Mouse (Mus musculus): ENCODE data around the gene Crat. TPM values are rescaled to one million over a fixed set of nuclear protein-coding genes. Genes with fewer than 3 reads are reported as not detected.
A peak's percentile ranks its signal among the peaks of the same experiment; 100 is the strongest.
"Not testable (repeated sequence)": the region's sequence is repeated elsewhere in the genome, so short reads cannot be mapped to it uniquely, and the experiment has no call there.

Crat gene
- polyA plus RNA-seq, 1 experiment from 2014 or later: 37.4 TPM

- Histone ChIP-seq H3K27me3 (replicated peaks; ENCODE audit: insufficient read depth, low read length) (no peaks in the 10 kb centered on the region), H3K4me2 (replicated peaks; ENCODE audit: low read depth, low read length) (no peak overlapping the region), H3K9me3 (ENCODE audit: low read length) (no peaks in the 10 kb centered on the region), H3K27ac (ENCODE audit: low read length) (no peak overlapping the region), H3K4me1 (ENCODE audit: insufficient read depth, low read depth, low read length) (peaks cover 14% of the 10 kb centered on the region; the same call in 1 of the 2 replicates), H3K9ac (replicated peaks; ENCODE audit: low read depth) (no peak overlapping the region), H3K4me3 (ENCODE audit: low read depth, low read length) (no peak overlapping the region), H3K36me3 (ENCODE audit: insufficient read depth, low read length) (no peaks in the 10 kb centered on the region)
- TF ChIP-seq EP300 (IDR thresholded peaks at IDR 0.05) (no peak), CTCF (IDR thresholded peaks at IDR 0.05) (no peak)
- DNase-seq (ENCODE audit: low spot score): no peak
- 52% methylated on average over 5 of the region's 5 CpGs for WGBS
- no peak for ATAC-seq
These were observed 2.1 kb upstream of the Crat start for GRCm38 (mm10) chr2:30417595-30418165.

DNA sequence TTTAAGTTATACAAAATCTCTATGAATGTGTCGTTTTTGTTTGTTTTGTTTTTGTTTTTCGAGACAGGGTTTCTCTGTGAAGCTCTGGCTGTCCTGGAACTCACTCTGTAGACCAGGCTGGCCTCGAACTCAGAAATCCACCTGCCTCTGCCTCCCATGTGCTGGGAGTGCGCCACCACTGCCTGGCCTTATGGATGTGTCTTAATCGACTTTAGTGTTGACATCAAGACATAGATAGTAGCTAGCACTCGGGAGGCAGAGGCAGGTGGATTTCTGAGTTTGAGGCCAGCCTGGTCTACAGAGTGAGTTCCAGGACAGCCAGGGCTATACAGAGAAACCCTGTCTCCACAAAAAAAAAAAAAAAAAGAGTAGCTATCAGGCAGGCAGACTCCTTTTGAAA is 1.5 kb upstream of the Crat start:
- H3K27ac ChIP-seq (ENCODE audit: low read length); H3K36me3 ChIP-seq (ENCODE audit: insufficient read depth, low read length); DNase-seq (ENCODE audit: low spot score); H3K27me3 ChIP-seq (replicated peaks; ENCODE audit: insufficient read depth, low read length); H3K9ac ChIP-seq (replicated peaks; ENCODE audit: low read depth); ATAC-seq; H3K4me3 ChIP-seq (ENCODE audit: low read depth, low read length); H3K4me2 ChIP-seq (replicated peaks; ENCODE audit: low read depth, low read length); H3K9me3 ChIP-seq (ENCODE audit: low read length): not testable (repeated sequence)
- H3K4me1 ChIP-seq (ENCODE audit: insufficient read depth, low read depth, low read length): peaks cover 14% of the 10 kb centered on the region; the same call in 1 of the 2 replicates
- 66% methylated on average over 6 of the region's 6 CpGs for WGBS

DNA sequence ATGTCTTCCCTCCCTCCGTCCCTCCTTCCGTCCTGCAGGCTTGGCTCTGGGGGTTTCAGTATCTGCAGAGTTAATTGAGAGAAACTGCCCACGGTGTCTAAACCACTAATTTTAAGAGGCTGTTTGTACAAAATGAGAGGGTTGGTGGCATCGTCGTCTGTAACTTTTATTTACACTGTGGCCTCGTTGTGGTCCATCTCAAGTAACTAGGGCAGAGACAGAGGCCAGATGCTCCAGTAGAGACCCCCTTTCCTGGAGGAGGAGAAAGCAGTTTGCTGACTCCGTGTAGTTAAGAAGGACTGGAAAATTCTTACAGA is 994 bp upstream of the Crat start:
- Histone ChIP-seq H3K4me2 (replicated peaks; ENCODE audit: low read depth, low read length) (peak overlapping the region; percentile 86), H3K4me1 (ENCODE audit: insufficient read depth, low read depth, low read length) (peaks cover 14% of the 10 kb centered on the region; the same call in 1 of the 2 replicates), H3K9me3 (ENCODE audit: low read length) (no peaks in the 10 kb centered on the region), H3K27me3 (replicated peaks; ENCODE audit: insufficient read depth, low read length) (no peaks in the 10 kb centered on the region), H3K9ac (replicated peaks; ENCODE audit: low read depth) (peak overlapping the region; percentile 77), H3K36me3 (ENCODE audit: insufficient read depth, low read length) (no peaks in the 10 kb centered on the region), H3K4me3 (ENCODE audit: low read depth, low read length) (peak overlapping the region; percentile 67), H3K27ac (ENCODE audit: low read length) (peak overlapping the region; percentile 72)
- under 1% methylated on average over 7 of the region's 7 CpGs for WGBS
- TF ChIP-seq CTCF (IDR thresholded peaks at IDR 0.05) (no peak), EP300 (IDR thresholded peaks at IDR 0.05) (no peak)
- no peak for ATAC-seq
- DNase-seq (ENCODE audit: low spot score): no peak

GRCm38 (mm10) chr2:30415936-30416648 is 479 bp upstream of the Crat start, which contains the start of gene Ptpa:
Gene Ptpa (plus strand): TSS chr2:30416039.
- peaks cover 14% of the 10 kb centered on the region; the same call in 1 of the 2 replicates for H3K4me1 ChIP-seq (ENCODE audit: insufficient read depth, low read depth, low read length)
- no peaks in the 10 kb centered on the region for H3K9me3 ChIP-seq (ENCODE audit: low read length)
- DNase-seq (ENCODE audit: low spot score) (peak; percentile 95), ATAC-seq (peak; percentile 92)
- peak within 1 kb of the TSS; percentile 77 for H3K9ac ChIP-seq (replicated peaks; ENCODE audit: low read depth)
- 0% methylated on average over 60 of the region's 67 CpGs for WGBS
- H3K27me3 ChIP-seq (replicated peaks; ENCODE audit: insufficient read depth, low read length): no peaks in the 10 kb centered on the region
- peak within 1 kb of the TSS; percentile 72 for H3K27ac ChIP-seq (ENCODE audit: low read length)
- peak within 1 kb of the TSS; percentile 67 for H3K4me3 ChIP-seq (ENCODE audit: low read depth, low read length)
- H3K4me2 ChIP-seq (replicated peaks; ENCODE audit: low read depth, low read length): peak within 1 kb of the TSS; percentile 86
- TF ChIP-seq EP300 (IDR thresholded peaks at IDR 0.05) (no peak), CTCF (IDR thresholded peaks at IDR 0.05) (no peak)
- H3K36me3 ChIP-seq (ENCODE audit: insufficient read depth, low read length): peaks cover 2% of the 10 kb centered on the region; the same call in 1 of the 2 replicates

DNA sequence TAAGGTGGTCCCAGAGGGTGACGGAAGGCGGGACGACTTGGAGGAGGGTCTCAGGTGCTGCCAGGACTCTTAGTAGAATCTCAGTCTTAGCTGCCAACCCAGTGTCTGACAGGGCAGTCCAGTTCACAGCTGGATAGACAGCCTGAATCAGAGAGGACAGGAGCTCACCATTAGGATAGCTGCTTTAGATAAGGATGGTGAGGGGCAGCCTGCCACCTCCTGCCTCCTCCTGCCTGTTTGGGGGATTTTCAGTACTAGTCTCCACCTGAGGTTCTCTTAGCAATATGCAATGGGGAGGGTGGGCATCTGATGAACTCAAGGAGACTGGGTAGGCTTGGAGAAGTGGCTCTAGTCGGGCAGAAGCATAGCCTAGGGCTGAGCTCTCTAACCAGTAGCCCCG is 932 bp downstream of the Crat start:
- no peak for TF ChIP-seq CTCF (IDR thresholded peaks at IDR 0.05)
- no peak for TF ChIP-seq EP300 (IDR thresholded peaks at IDR 0.05)
- H3K4me3 ChIP-seq (ENCODE audit: low read depth, low read length): peak overlapping the region; percentile 67
- ATAC-seq (no peak), DNase-seq (ENCODE audit: low spot score) (no peak)
- H3K9ac ChIP-seq (replicated peaks; ENCODE audit: low read depth): peak overlapping the region; percentile 77
- H3K27ac ChIP-seq (ENCODE audit: low read length): peak overlapping the region; percentile 72; the same call in 1 of the 2 replicates
- 51% methylated on average over 5 of the region's 5 CpGs for WGBS
- H3K27me3 ChIP-seq (replicated peaks; ENCODE audit: insufficient read depth, low read length): no peaks in the 10 kb centered on the region
- H3K36me3 ChIP-seq (ENCODE audit: insufficient read depth, low read length): peaks cover 8% of the 10 kb centered on the region; the same call in 1 of the 2 replicates
- H3K4me2 ChIP-seq (replicated peaks; ENCODE audit: low read depth, low read length): peak overlapping the region; percentile 86
- H3K9me3 ChIP-seq (ENCODE audit: low read length): no peaks in the 10 kb centered on the region
- peaks cover 14% of the 10 kb centered on the region; the same call in 1 of the 2 replicates for H3K4me1 ChIP-seq (ENCODE audit: insufficient read depth, low read depth, low read length)

DNA sequence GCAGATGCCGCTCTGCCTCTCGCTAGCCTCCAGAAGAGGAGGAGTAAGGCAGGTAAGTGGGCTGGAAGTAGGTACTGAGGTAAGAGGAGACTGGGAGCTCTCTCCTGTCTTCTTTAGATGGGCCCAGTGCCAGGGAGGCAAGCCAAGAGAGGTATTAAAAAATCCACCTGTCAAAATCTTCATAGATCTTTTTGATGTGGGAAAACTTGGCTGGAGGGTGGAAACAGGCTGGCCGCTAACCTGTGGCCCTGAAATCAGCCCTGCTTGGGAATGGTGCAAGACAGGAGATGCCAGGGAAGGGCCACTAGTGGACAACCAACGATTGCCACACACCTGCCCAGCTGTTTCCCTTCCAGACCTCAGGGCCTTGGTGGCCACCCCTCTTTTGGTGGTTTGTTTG is 1.5 kb downstream of the Crat start:
- Histone ChIP-seq H3K4me1 (ENCODE audit: insufficient read depth, low read depth, low read length) (peaks cover 14% of the 10 kb centered on the region; the same call in 1 of the 2 replicates), H3K36me3 (ENCODE audit: insufficient read depth, low read length) (peaks cover 8% of the 10 kb centered on the region; the same call in 1 of the 2 replicates), H3K4me3 (ENCODE audit: low read depth, low read length) (peak overlapping the region; percentile 67; the same call in 1 of the 2 replicates), H3K4me2 (replicated peaks; ENCODE audit: low read depth, low read length) (peak overlapping the region; percentile 86), H3K9ac (replicated peaks; ENCODE audit: low read depth) (no peak overlapping the region), H3K27me3 (replicated peaks; ENCODE audit: insufficient read depth, low read length) (no peaks in the 10 kb centered on the region), H3K9me3 (ENCODE audit: low read length) (no peaks in the 10 kb centered on the region), H3K27ac (ENCODE audit: low read length) (no peak overlapping the region)
- ATAC-seq: no peak
- DNase-seq (ENCODE audit: low spot score): peak; percentile 44
- TF ChIP-seq CTCF (IDR thresholded peaks at IDR 0.05) (no peak), EP300 (IDR thresholded peaks at IDR 0.05) (no peak)
- WGBS: 77% methylated on average over 4 of the region's 4 CpGs
